Mouse (Mus musculus) small intestine, adult 2 months (tissue): ENCODE measurements around the gene Susd5.

ENCODE experiments used
- CTCF ChIP-seq: fragments of 200-500 bp; IDR thresholded peaks from 2 replicates; pipeline ENCODE4 v1.5.1; 2012; ENCODE audit warnings: low read depth, mild to moderate bottlenecking, control low read depth, inconsistent platforms, low read length, moderate library complexity, mixed read lengths; ENCODE audit not compliant: insufficient replicate concordance, insufficient read length; ENCODE audit errors: extremely low read depth
- POLR2A ChIP-seq: fragments of 200-500 bp; IDR thresholded peaks from 2 replicates; pipeline ENCODE4 v1.6.1; 2012; ENCODE audit warnings: low read depth, mild to moderate bottlenecking, control low read depth, inconsistent platforms, low read length, moderate library complexity

GRCm38 (mm10) chr9:114073681-114074080 is 16.7 kb downstream of the Susd5 start:
- TF ChIP-seq CTCF (no peak), POLR2A (no peak)
